Mouse (Mus musculus) intestine, embryonic 14.5 days (tissue): ENCODE results near the gene Stx5a. TPM values are rescaled to one million over a fixed set of nuclear protein-coding genes. Genes with fewer than 3 reads are reported as not detected.
A peak's percentile ranks its signal among the peaks of the same experiment; 100 is the strongest.

ENCODE experiments used
- ATAC-seq: fragments of 200-750 bp; cut with Nextera tagmentation; replicated peaks from 2 replicates; pipeline ENCODE4 v1.8.0; 2017; ENCODE audit warnings: low read depth, moderate number of reproducible peaks, moderate TSS enrichment, moderate library complexity; ENCODE audit not compliant: low FRiP score, low TSS enrichment
- DNase-seq: peaks from one replicate; pipeline ENCODE4 v3.0.0-alpha.2; 2018; ENCODE audit warnings: low spot score
- H3K27ac ChIP-seq: fragments of 300-500 bp; sonication (generic); 2 replicates; pipeline ENCODE4 v1.5.1; 2014; ENCODE audit warnings: low read depth, mild to moderate bottlenecking, control low read depth
- H3K27me3 ChIP-seq: fragments of 300-500 bp; sonication (generic); replicated peaks from 2 replicates; pipeline ENCODE4 v1.6.1; 2014; ENCODE audit warnings: low read length, control low read depth; ENCODE audit not compliant: control insufficient read depth, insufficient read depth
- H3K36me3 ChIP-seq: fragments of 300-500 bp; sonication (generic); 2 replicates; pipeline ENCODE4 v1.6.1; 2014; ENCODE audit warnings: low read length, control low read depth; ENCODE audit not compliant: control insufficient read depth, insufficient read depth
- H3K4me1 ChIP-seq: fragments of 300-500 bp; sonication (generic); replicated peaks from 2 replicates; pipeline ENCODE4 v1.6.1; 2014; ENCODE audit warnings: low read length, control low read depth, mixed read lengths; ENCODE audit not compliant: control insufficient read depth, insufficient read depth
- H3K4me2 ChIP-seq: fragments of 300-500 bp; sonication (generic); 2 replicates; pipeline ENCODE4 v1.6.1; 2014; ENCODE audit warnings: low read length
- H3K4me3 ChIP-seq: fragments of 300-500 bp; sonication (generic); 2 replicates; pipeline ENCODE4 v1.5.1; 2014; ENCODE audit warnings: low read depth, low read length, control low read depth, mixed read lengths
- H3K9ac ChIP-seq: fragments of 300-500 bp; sonication (generic); 2 replicates; pipeline ENCODE4 v1.6.1; 2014; ENCODE audit warnings: mild to moderate bottlenecking, low read length
- H3K9me3 ChIP-seq: fragments of 300-500 bp; sonication (generic); 2 replicates; pipeline ENCODE4 v1.6.1; 2016; ENCODE audit warnings: low read length, control low read depth; ENCODE audit not compliant: control insufficient read depth
- WGBS: fragments of 180-500 bp; shearing (Covaris S2); extraction: QIAGEN DNeasy Blood & Tissue Kit; methylation state at CpG from one replicate; pipeline ENCODE4 v1.1.7; 2014; 5-methylcytosine and 5-hydroxymethylcytosine counted together
- polyA plus RNA-seq: library from polyadenylated mRNA; unstranded; fragments of >200 nt; fragmentation: Nextera tagmentation; extraction: Ambion mirVana; gene quantifications from 2 replicates; pipeline ENCODE4 v1.2.1, GENCODE M21; 2014

Gene Stx5a
- polyA plus RNA-seq, 1 experiment from 2014 or later, result 114 TPM

DNA sequence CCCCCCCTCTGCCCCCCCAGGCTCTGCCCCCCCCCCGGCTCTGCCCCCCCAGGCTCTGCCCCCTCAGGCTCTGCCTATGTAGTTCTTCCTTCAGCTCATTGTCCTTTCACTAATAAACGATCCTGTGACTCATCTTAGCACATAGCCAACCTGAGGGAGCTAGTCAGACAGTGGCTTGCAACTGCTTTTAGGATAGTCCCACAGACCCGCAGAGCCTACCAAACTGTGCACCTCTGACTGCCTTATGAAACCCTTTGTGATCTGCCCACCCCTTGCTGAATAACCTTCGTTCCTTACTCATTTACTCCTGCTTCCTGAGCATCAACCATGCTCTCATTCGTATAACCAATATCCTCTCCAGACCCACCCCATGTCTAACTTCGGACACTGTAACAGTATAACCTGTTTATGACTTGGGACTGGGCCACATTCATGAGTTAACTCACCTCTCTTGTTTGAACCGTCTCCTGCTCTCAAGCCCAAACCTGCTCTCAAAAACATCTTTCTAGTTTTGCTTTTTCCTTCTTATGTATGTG lies 35.0 kb upstream of the Stx5a start:
- ATAC-seq, result no peak

GRCm38 (mm10) chr19:8706930-8707329 lies 34.3 kb upstream of the Stx5a start:
- H3K4me2 ChIP-seq, result no peak overlapping the region
- ATAC-seq (no peak), DNase-seq (no peak)
- WGBS, result 88% methylated on average over 7 of the region's 7 CpGs
- H3K4me3 ChIP-seq, result no peak overlapping the region
- no peak overlapping the region for H3K27ac ChIP-seq
- H3K9me3 ChIP-seq, result no peaks in the 10 kb centered on the region
- H3K36me3 ChIP-seq, result peaks cover 53% of the 10 kb centered on the region
- H3K9ac ChIP-seq, result no peak overlapping the region
- peaks cover 12% of the 10 kb centered on the region for H3K4me1 ChIP-seq
- H3K27me3 ChIP-seq, result no peaks in the 10 kb centered on the region

More for the DNA sequence above, 35.0 kb upstream of the Stx5a start:
- no peak overlapping the region for H3K4me3 ChIP-seq
- no peak for DNase-seq
- H3K4me2 ChIP-seq, result no peak overlapping the region
- WGBS, result 77% methylated on average over 7 of the region's 7 CpGs
- H3K9ac ChIP-seq, result no peak overlapping the region
- peaks cover 46% of the 10 kb centered on the region for H3K36me3 ChIP-seq
- H3K27ac ChIP-seq, result no peak overlapping the region
- no peaks in the 10 kb centered on the region for H3K27me3 ChIP-seq
- peaks cover 5% of the 10 kb centered on the region for H3K4me1 ChIP-seq
- no peaks in the 10 kb centered on the region for H3K9me3 ChIP-seq

- DNase-seq, result no peak
- Histone ChIP-seq H3K4me3 (no peak overlapping the region), H3K4me2 (no peak overlapping the region), H3K27ac (no peak overlapping the region), H3K9me3 (no peaks in the 10 kb centered on the region), H3K36me3 (peaks cover 56% of the 10 kb centered on the region), H3K27me3 (no peaks in the 10 kb centered on the region), H3K4me1 (peaks cover 18% of the 10 kb centered on the region), H3K9ac (no peak overlapping the region)
- 91% methylated on average over 8 of the region's 8 CpGs for WGBS
- no peak for ATAC-seq
Measured at GRCm38 (mm10) chr19:8708954-8709353, 32.3 kb upstream of the Stx5a start.

- H3K4me1 ChIP-seq, result peaks cover 27% of the 10 kb centered on the region
- H3K27ac ChIP-seq, result 0 out of 2 replicates have a peak overlapping the region, but pooled peaks have one; percentile 30
- DNase-seq, result no peak
- H3K27me3 ChIP-seq, result no peaks in the 10 kb centered on the region
- no peak overlapping the region for H3K4me3 ChIP-seq
- no peaks in the 10 kb centered on the region for H3K9me3 ChIP-seq
- H3K4me2 ChIP-seq, result no peak overlapping the region
- peaks cover 56% of the 10 kb centered on the region for H3K36me3 ChIP-seq
- no peak overlapping the region for H3K9ac ChIP-seq
- no peak for ATAC-seq
- 86% methylated on average over 2 of the region's 2 CpGs for WGBS
Measured at GRCm38 (mm10) chr19:8710057-8710456, 31.2 kb upstream of the Stx5a start.

DNA sequence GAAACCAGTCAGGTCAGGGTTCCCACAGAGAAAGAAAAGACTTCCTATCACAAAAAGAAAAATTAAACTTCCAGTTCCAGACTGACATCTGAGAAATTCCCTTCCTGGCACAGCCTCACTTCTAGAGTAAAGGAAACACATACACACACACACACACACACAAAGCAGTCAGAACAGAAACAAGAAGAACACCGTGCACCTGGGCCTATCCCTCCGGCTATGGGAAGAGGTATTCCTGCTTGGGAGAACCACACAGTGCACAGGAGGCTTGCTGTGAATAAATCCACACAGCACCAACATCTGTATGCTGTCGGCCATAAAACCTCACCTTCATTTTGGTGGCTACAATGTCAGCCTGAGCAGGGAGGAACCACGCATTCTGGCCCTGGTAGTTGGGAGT lies 29.7 kb upstream of the Stx5a start:
- Histone ChIP-seq H3K36me3 (peaks cover 54% of the 10 kb centered on the region), H3K9me3 (no peaks in the 10 kb centered on the region), H3K27me3 (no peaks in the 10 kb centered on the region), H3K27ac (no peak overlapping the region), H3K4me1 (peaks cover 27% of the 10 kb centered on the region), H3K9ac (peak overlapping the region; percentile 90), H3K4me3 (peak overlapping the region; percentile 91), H3K4me2 (peak overlapping the region; percentile 82)
- ATAC-seq, result no peak
- 74% methylated on average over 4 of the region's 4 CpGs for WGBS
- no peak for DNase-seq

GRCm38 (mm10) chr19:8711949-8712869 lies 29.0 kb upstream of the Stx5a start:
- Histone ChIP-seq H3K27ac (peak overlapping the region; percentile 95), H3K36me3 (peaks cover 47% of the 10 kb centered on the region), H3K27me3 (no peaks in the 10 kb centered on the region), H3K4me3 (peak overlapping the region; percentile 91), H3K4me2 (peak overlapping the region; percentile 82), H3K9me3 (no peaks in the 10 kb centered on the region), H3K4me1 (peaks cover 27% of the 10 kb centered on the region), H3K9ac (peak overlapping the region; percentile 90)
- ATAC-seq, result no peak
- no peak for DNase-seq
- WGBS, result 54% methylated on average over 10 of the region's 10 CpGs

GRCm38 (mm10) chr19:8712870-8713305 lies 28.3 kb upstream of the Stx5a start:
- ATAC-seq, result peak; percentile 72
- Histone ChIP-seq H3K9me3 (no peaks in the 10 kb centered on the region), H3K4me2 (peak overlapping the region; percentile 82), H3K4me1 (peaks cover 27% of the 10 kb centered on the region), H3K9ac (peak overlapping the region; percentile 90), H3K36me3 (peaks cover 40% of the 10 kb centered on the region), H3K27me3 (no peaks in the 10 kb centered on the region), H3K27ac (peak overlapping the region; percentile 95), H3K4me3 (peak overlapping the region; percentile 91)
- WGBS, result under 1% methylated on average over 11 of the region's 13 CpGs
- peak; percentile 91 for DNase-seq

- DNase-seq, result peak; percentile 95
- no peaks in the 10 kb centered on the region for H3K27me3 ChIP-seq
- peak overlapping the region; percentile 90 for H3K9ac ChIP-seq
- peak overlapping the region; percentile 82 for H3K4me2 ChIP-seq
- peak; percentile 92 for ATAC-seq
- no peaks in the 10 kb centered on the region for H3K9me3 ChIP-seq
- H3K4me3 ChIP-seq, result peak overlapping the region; percentile 91
- H3K36me3 ChIP-seq, result peaks cover 35% of the 10 kb centered on the region
- H3K4me1 ChIP-seq, result peaks cover 27% of the 10 kb centered on the region
- WGBS, result under 1% methylated on average over 51 of the region's 51 CpGs
- H3K27ac ChIP-seq, result peak overlapping the region; percentile 95
Measured at GRCm38 (mm10) chr19:8713306-8713996, 27.8 kb upstream of the Stx5a start.
